Comparison of ENCODE assay signal across 8 mouse cellular contexts in genomic region chr17:6782033-6782526, GRCm38 (mm10). TPM values are rescaled to one million over a fixed set of nuclear protein-coding genes. Genes with fewer than 3 reads are reported as not detected.
A peak's percentile ranks its signal among the peaks of the same experiment; 100 is the strongest.
DNase-seq lines count a peak whose midpoint lies in the region; ATAC-seq and TF ChIP-seq lines count a peak whose summit lies in the region.

No protein-coding gene starts in this region.

- peak; percentile 14 to 25 for DNase-seq in adrenal gland, postnatal 36 days
- peak; percentile 46 to 47 for DNase-seq in kidney, adult 8-10 months
- DNase-seq in lung, postnatal 0 days (ENCODE audit: low spot score) = peak; percentile 68
- peak; percentile 37 for DNase-seq in retina, postnatal 1 day
- no peak for DNase-seq in cerebellum, adult 18-20 months
- DNase-seq in layer of hippocampus, adult 8-10 months (ENCODE audit: low spot score in 2 of 2) = no peak

- peak; percentile 1; the same call in 1 of the 2 replicates for ATAC-seq in granulocyte monocyte progenitor cell, adult 5-6 weeks (replicated peaks; ENCODE audit: poor library complexity, severe bottlenecking)
- peak; percentile 30 for ATAC-seq in lung, postnatal 0 days

- TF ChIP-seq EP300 in ES-Bruce4 (IDR thresholded peaks at IDR 0.05; ENCODE audit: insufficient read depth, low read depth, low read length) = no peak
- TF ChIP-seq EP300 in lung, postnatal 0 days (IDR thresholded peaks at IDR 0.05) = no peak; the same call in 1 of the 2 replicates

- no peaks in the 10 kb centered on the region for H3K9me3 ChIP-seq in ES-Bruce4 (replicated peaks; ENCODE audit: control insufficient read depth, insufficient read depth, low read length, poor library complexity, severe bottlenecking)
- no peaks in the 10 kb centered on the region for H3K9me3 ChIP-seq in lung, postnatal 0 days (ENCODE audit: low read length)

- no peaks in the 10 kb centered on the region for H3K36me3 ChIP-seq in ES-Bruce4 (ENCODE audit: control insufficient read depth, insufficient read depth, low read length, poor library complexity, severe bottlenecking)
- no peaks in the 10 kb centered on the region for H3K36me3 ChIP-seq in lung, postnatal 0 days (ENCODE audit: insufficient read depth, low read length)

- H3K27me3 ChIP-seq in ES-Bruce4 (ENCODE audit: control insufficient read depth, insufficient read depth, low read length, poor library complexity, severe bottlenecking) = no peaks in the 10 kb centered on the region
- no peaks in the 10 kb centered on the region for H3K27me3 ChIP-seq in lung, postnatal 0 days (replicated peaks; ENCODE audit: insufficient read depth, low read length)

- no peak for TF ChIP-seq CTCF in ES-Bruce4 (IDR thresholded peaks at IDR 0.05; ENCODE audit: low read depth, low read length)
- TF ChIP-seq CTCF in lung, postnatal 0 days (IDR thresholded peaks at IDR 0.05) = no peak

- H3K4me3 ChIP-seq in ES-Bruce4 (ENCODE audit: low read depth, low read length) = peak overlapping the region; percentile 95
- peak overlapping the region; percentile 76 for H3K4me3 ChIP-seq in lung, postnatal 0 days (ENCODE audit: low read depth, low read length)

- 2% methylated on average over 21 of the region's 21 CpGs for WGBS in lung, postnatal 0 days

- TF ChIP-seq POLR2A in ES-Bruce4 (IDR thresholded peaks at IDR 0.05; ENCODE audit: insufficient read depth, low read length) = no peak

- peak overlapping the region; percentile 95 for H3K4me2 ChIP-seq in lung, postnatal 0 days (replicated peaks; ENCODE audit: low read depth, low read length)

- H3K4me1 ChIP-seq in ES-Bruce4 (ENCODE audit: control insufficient read depth, insufficient read depth, low read length) = peaks cover 2% of the 10 kb centered on the region
- H3K4me1 ChIP-seq in lung, postnatal 0 days (ENCODE audit: insufficient read depth, low read depth, low read length) = peaks cover 17% of the 10 kb centered on the region

- H3K9ac ChIP-seq in ES-Bruce4 (ENCODE audit: low read depth, poor library complexity, severe bottlenecking) = peak overlapping the region; percentile 95
- H3K9ac ChIP-seq in lung, postnatal 0 days (replicated peaks; ENCODE audit: low read depth) = peak overlapping the region; percentile 92

- peak overlapping the region; percentile 85 for H3K27ac ChIP-seq in ES-Bruce4 (ENCODE audit: insufficient read depth, low read length)
- peak overlapping the region; percentile 98 for H3K27ac ChIP-seq in lung, postnatal 0 days (ENCODE audit: low read length)

RNA-seq across cellular contexts. Expression of gene Ezr, which starts 0.5 kb away (rescaled TPM):
- 163 and 168 TPM in 2 replicates for polyA plus RNA-seq in ES-Bruce4 (2011; ENCODE audit: insufficient read depth, insufficient read length, low read depth, missing spikeins)
- 10 to 100 TPM; 21.9 to 27.4 TPM for total RNA-seq in adrenal gland, postnatal 36 days (2021)
- 44.2 and 55.0 TPM in 2 replicates for total RNA-seq in granulocyte monocyte progenitor cell, adult 5-6 weeks (2014; fragmentation: Nextera tagmentation)
- total RNA-seq in granulocyte monocyte progenitor cell, adult 5-6 weeks (2017) = 99.7 and 110 TPM in 2 replicates
- polyA plus RNA-seq in lung, postnatal 0 days (2015; fragmentation: Nextera tagmentation; extraction: Ambion mirVana) = 275 and 288 TPM in 2 replicates
- total RNA-seq in layer of hippocampus, adult 8-10 months (2022) = 10 to 100 TPM; 37.3 to 59.3 (median 44.4) TPM

Comparison
In these comparisons a context has a peak if more than half of its experiments do, and no peak if none do; other contexts are left out.
1. DNase-seq: peak in adrenal gland, postnatal 36 days (2 of 2), kidney, adult 8-10 months (2 of 2), lung, postnatal 0 days (single experiment) and retina, postnatal 1 day (single experiment); none in cerebellum, adult 18-20 months (0 of 2) and layer of hippocampus, adult 8-10 months (0 of 2).